Mouse (Mus musculus) heart, embryonic 12.5 days (tissue): ENCODE results near the gene Fam57b. TPM values are rescaled to one million over a fixed set of nuclear protein-coding genes. Genes with fewer than 3 reads are reported as not detected.

Experiments
- ATAC-seq: fragments of 200-750 bp; cut with Nextera tagmentation; 2 replicates; pipeline ENCODE4 v1.8.0; 2017; ENCODE audit warnings: moderate TSS enrichment, moderate library complexity; ENCODE audit not compliant: insufficient number of reproducible peaks, low FRiP score
- H3K27ac ChIP-seq: fragments of 300-500 bp; sonication (generic); 2 replicates; pipeline ENCODE4 v1.5.1; 2016; ENCODE audit warnings: mild to moderate bottlenecking, moderate library complexity; ENCODE audit not compliant: poor library complexity, severe bottlenecking
- H3K27me3 ChIP-seq: fragments of 300-500 bp; sonication (generic); replicated peaks from 2 replicates; pipeline ENCODE4 v1.6.1; 2016; ENCODE audit warnings: mild to moderate bottlenecking, moderate library complexity
- H3K36me3 ChIP-seq: fragments of 300-500 bp; sonication (generic); 2 replicates; pipeline ENCODE4 v1.6.1; 2016; ENCODE audit warnings: mild to moderate bottlenecking, moderate library complexity
- H3K4me1 ChIP-seq: fragments of 300-500 bp; sonication (generic); replicated peaks from 2 replicates; pipeline ENCODE4 v1.6.1; 2016; ENCODE audit warnings: mild to moderate bottlenecking
- H3K4me2 ChIP-seq: fragments of 300-500 bp; sonication (generic); 2 replicates; pipeline ENCODE4 v1.6.1; 2016; ENCODE audit warnings: mild to moderate bottlenecking, moderate library complexity
- H3K4me3 ChIP-seq: fragments of 300-500 bp; sonication (generic); 2 replicates; pipeline ENCODE4 v1.5.1; 2016; ENCODE audit warnings: mild to moderate bottlenecking
- H3K9ac ChIP-seq: fragments of 300-500 bp; sonication (generic); 2 replicates; pipeline ENCODE4 v1.6.1; 2016; ENCODE audit warnings: mild to moderate bottlenecking, moderate library complexity
- H3K9me3 ChIP-seq: fragments of 300-500 bp; sonication (generic); replicated peaks from 2 replicates; pipeline ENCODE4 v1.6.1; 2016; ENCODE audit warnings: mild to moderate bottlenecking, moderate library complexity
- WGBS: fragments of 180-500 bp; shearing (Covaris S2); methylation state at CpG from one replicate; pipeline ENCODE4 v1.1.7; 2016; 5-methylcytosine and 5-hydroxymethylcytosine counted together
- polyA plus RNA-seq: library from polyadenylated mRNA; unstranded; fragments of >200 nt; fragmentation: Nextera tagmentation; extraction: Ambion mirVana; gene quantifications from 2 replicates; pipeline ENCODE4 v1.2.1, GENCODE M21; 2016

Gene Fam57b
- polyA plus RNA-seq, 1 experiment from 2014 or later, result 0.17 TPM

GRCm38 (mm10) chr7:126856741-126857420 is 59.4 kb downstream of the Fam57b start:
- Histone ChIP-seq H3K4me2 (no peak overlapping the region), H3K27me3 (no peaks in the 10 kb centered on the region), H3K9ac (no peak overlapping the region), H3K36me3 (peaks cover 83% of the 10 kb centered on the region), H3K4me1 (peaks cover 6% of the 10 kb centered on the region), H3K9me3 (no peaks in the 10 kb centered on the region), H3K4me3 (no peak overlapping the region), H3K27ac (no peak overlapping the region)
- no peak for ATAC-seq
- 77% methylated on average over 9 of the region's 9 CpGs for WGBS

GRCm38 (mm10) chr7:126860987-126861386 is 63.5 kb downstream of the Fam57b start:
- ATAC-seq, result no peak
- peaks cover 67% of the 10 kb centered on the region for H3K36me3 ChIP-seq
- peaks cover 26% of the 10 kb centered on the region for H3K4me1 ChIP-seq
- 50% methylated on average over 5 of the region's 5 CpGs for WGBS
- peak overlapping the region; percentile 78 for H3K9ac ChIP-seq
- no peak overlapping the region; the same call in 1 of the 2 replicates for H3K27ac ChIP-seq
- H3K9me3 ChIP-seq, result no peaks in the 10 kb centered on the region
- no peaks in the 10 kb centered on the region for H3K27me3 ChIP-seq
- H3K4me3 ChIP-seq, result peak overlapping the region; percentile 66
- peak overlapping the region; percentile 93 for H3K4me2 ChIP-seq

GRCm38 (mm10) chr7:126861429-126862130 is 64.1 kb downstream of the Fam57b start, which contains the start of gene Hirip3:
Gene Hirip3, plus strand, starts transcription at chr7:126861972.
- H3K9ac ChIP-seq, result peak within 1 kb of the TSS; percentile 79
- ATAC-seq, result peak; percentile 91
- no peaks in the 10 kb centered on the region for H3K27me3 ChIP-seq
- WGBS, result 2% methylated on average over 42 of the region's 42 CpGs
- H3K9me3 ChIP-seq, result no peaks in the 10 kb centered on the region
- peak within 1 kb of the TSS; percentile 59 for H3K27ac ChIP-seq
- peak within 1 kb of the TSS; percentile 93 for H3K4me2 ChIP-seq
- H3K4me1 ChIP-seq, result peaks cover 26% of the 10 kb centered on the region
- peaks cover 67% of the 10 kb centered on the region for H3K36me3 ChIP-seq
- H3K4me3 ChIP-seq, result peak within 1 kb of the TSS; percentile 66

DNA sequence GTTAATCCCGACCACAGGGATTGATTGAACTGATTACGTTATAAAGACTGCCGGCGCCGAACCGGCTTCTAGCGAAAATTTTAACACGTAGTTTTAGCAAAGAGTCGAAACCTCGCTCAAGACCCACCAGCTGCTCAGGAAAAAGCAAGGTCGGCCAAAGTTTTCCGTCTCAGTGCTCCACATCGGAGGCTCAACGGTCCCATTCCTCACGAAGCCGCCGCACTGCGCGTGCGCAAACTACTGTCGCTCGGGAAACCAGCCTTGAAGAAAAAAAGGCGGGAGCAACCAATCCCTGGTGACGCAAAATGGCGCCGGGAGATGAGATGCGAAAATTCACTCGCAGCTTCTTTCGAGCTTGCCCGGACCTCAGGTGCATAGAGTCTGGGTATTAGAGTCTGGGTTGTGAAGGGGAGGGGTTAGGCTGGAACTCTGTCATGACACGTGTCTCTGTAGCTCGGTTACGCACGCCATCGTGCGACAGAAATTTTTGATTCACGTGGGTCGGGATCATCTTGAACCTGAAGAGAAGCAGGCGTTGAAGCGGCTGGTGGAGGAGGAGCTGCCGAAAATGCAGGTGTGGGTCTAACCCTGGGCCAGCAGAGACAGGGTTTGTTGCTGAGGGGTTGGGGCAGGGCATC is 64.8 kb downstream of the Fam57b start, which contains the start of gene Ino80e:
Ino80e (minus strand) TSS at position 231 of the 638 bp plus-strand sequence.
- peaks cover 26% of the 10 kb centered on the region for H3K4me1 ChIP-seq
- H3K9me3 ChIP-seq, result no peaks in the 10 kb centered on the region
- H3K36me3 ChIP-seq, result peaks cover 67% of the 10 kb centered on the region
- H3K27me3 ChIP-seq, result no peaks in the 10 kb centered on the region
- H3K9ac ChIP-seq, result peak within 1 kb of the TSS; percentile 79
- H3K4me2 ChIP-seq, result peak within 1 kb of the TSS; percentile 93
- peak within 1 kb of the TSS; percentile 66 for H3K4me3 ChIP-seq
- under 1% methylated on average over 41 of the region's 41 CpGs for WGBS
- ATAC-seq, result peak; percentile 76
- peak within 1 kb of the TSS; percentile 59 for H3K27ac ChIP-seq

DNA sequence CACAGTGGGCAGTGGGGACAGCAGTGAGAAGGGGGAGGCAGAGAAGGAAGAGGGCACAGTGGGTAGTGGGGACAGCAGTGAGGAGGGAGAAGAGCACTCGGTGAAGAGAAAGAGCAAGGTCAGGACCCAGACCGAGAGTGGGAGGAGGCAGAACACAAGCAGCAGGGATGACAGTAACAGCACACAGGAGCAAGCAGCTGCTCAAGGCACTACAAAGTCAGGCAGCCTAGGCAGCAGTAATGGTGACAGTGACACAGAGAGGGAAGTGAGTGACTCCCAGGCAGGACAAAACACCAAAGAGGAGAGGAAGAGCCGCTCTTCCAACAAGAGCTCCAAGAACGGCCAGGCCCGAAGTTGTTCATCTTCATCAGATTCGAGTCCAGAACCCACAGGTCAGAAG is 66.3 kb downstream of the Fam57b start:
- H3K27me3 ChIP-seq, result no peaks in the 10 kb centered on the region
- peak overlapping the region; percentile 93 for H3K4me2 ChIP-seq
- peak overlapping the region; percentile 79 for H3K9ac ChIP-seq
- no peak overlapping the region for H3K27ac ChIP-seq
- H3K9me3 ChIP-seq, result no peaks in the 10 kb centered on the region
- H3K4me1 ChIP-seq, result peaks cover 26% of the 10 kb centered on the region
- WGBS, result 68% methylated on average over 6 of the region's 6 CpGs
- H3K4me3 ChIP-seq, result peak overlapping the region; percentile 66; the same call in 1 of the 2 replicates
- H3K36me3 ChIP-seq, result peaks cover 67% of the 10 kb centered on the region
- no peak for ATAC-seq

- H3K9me3 ChIP-seq, result no peaks in the 10 kb centered on the region
- H3K4me3 ChIP-seq, result no peak overlapping the region
- 84% methylated on average over 2 of the region's 2 CpGs for WGBS
- no peaks in the 10 kb centered on the region for H3K27me3 ChIP-seq
- no peak overlapping the region for H3K9ac ChIP-seq
- H3K36me3 ChIP-seq, result peaks cover 91% of the 10 kb centered on the region
- peaks cover 19% of the 10 kb centered on the region for H3K4me1 ChIP-seq
- ATAC-seq, result no peak
- H3K27ac ChIP-seq, result no peak overlapping the region
- H3K4me2 ChIP-seq, result no peak overlapping the region
Measured at GRCm38 (mm10) chr7:126867534-126867933, 70.1 kb downstream of the Fam57b start.

GRCm38 (mm10) chr7:126868003-126868402 is 70.5 kb downstream of the Fam57b start:
- H3K9me3 ChIP-seq, result no peaks in the 10 kb centered on the region
- H3K4me2 ChIP-seq, result no peak overlapping the region
- H3K9ac ChIP-seq, result no peak overlapping the region
- H3K27ac ChIP-seq, result no peak overlapping the region
- H3K27me3 ChIP-seq, result no peaks in the 10 kb centered on the region
- WGBS, result 89% methylated on average over 12 of the region's 12 CpGs
- H3K36me3 ChIP-seq, result peaks cover 96% of the 10 kb centered on the region
- peaks cover 14% of the 10 kb centered on the region for H3K4me1 ChIP-seq
- no peak for ATAC-seq
- no peak overlapping the region for H3K4me3 ChIP-seq

GRCm38 (mm10) chr7:126869780-126870519 is 72.5 kb downstream of the Fam57b start:
- no peak overlapping the region for H3K27ac ChIP-seq
- no peak for ATAC-seq
- no peaks in the 10 kb centered on the region for H3K4me1 ChIP-seq
- no peaks in the 10 kb centered on the region for H3K9me3 ChIP-seq
- H3K9ac ChIP-seq, result no peak overlapping the region
- no peak overlapping the region for H3K4me2 ChIP-seq
- H3K36me3 ChIP-seq, result peaks cover 99% of the 10 kb centered on the region
- WGBS, result 90% methylated on average over 23 of the region's 23 CpGs
- no peaks in the 10 kb centered on the region for H3K27me3 ChIP-seq
- no peak overlapping the region for H3K4me3 ChIP-seq

- Histone ChIP-seq H3K36me3 (peaks cover 99% of the 10 kb centered on the region), H3K4me1 (no peaks in the 10 kb centered on the region), H3K4me3 (no peak overlapping the region), H3K9ac (no peak overlapping the region), H3K27ac (no peak overlapping the region), H3K4me2 (no peak overlapping the region), H3K27me3 (no peaks in the 10 kb centered on the region), H3K9me3 (no peaks in the 10 kb centered on the region)
- ATAC-seq, result no peak
- WGBS, result 92% methylated on average over 2 of the region's 2 CpGs
Measured at GRCm38 (mm10) chr7:126870520-126870891, 73.0 kb downstream of the Fam57b start.

DNA sequence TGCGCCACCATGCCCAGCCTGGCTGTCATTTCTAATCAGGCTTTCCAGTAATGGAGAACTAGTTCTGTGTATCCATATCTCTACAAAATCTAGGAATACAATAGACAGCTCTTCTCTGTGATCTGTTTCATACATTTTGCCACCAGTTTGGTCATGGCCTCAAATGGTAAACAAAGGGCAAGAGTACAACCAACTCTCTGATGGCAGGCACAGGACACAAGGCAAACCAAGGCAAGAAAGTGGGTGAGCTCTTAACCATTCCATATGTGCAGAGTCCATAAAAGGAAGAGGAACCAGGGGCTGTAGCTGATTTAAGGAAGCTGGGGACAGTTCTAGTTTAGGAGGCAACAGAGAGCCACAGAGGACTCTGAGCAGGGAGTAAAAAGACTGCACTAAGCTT is 79.8 kb downstream of the Fam57b start:
- no peak overlapping the region for H3K27ac ChIP-seq
- no peaks in the 10 kb centered on the region for H3K9me3 ChIP-seq
- H3K4me3 ChIP-seq, result no peak overlapping the region
- ATAC-seq, result no peak
- H3K9ac ChIP-seq, result no peak overlapping the region
- H3K36me3 ChIP-seq, result peaks cover 83% of the 10 kb centered on the region
- peaks cover 21% of the 10 kb centered on the region for H3K4me1 ChIP-seq
- 88% methylated on average over 1 of the region's 1 CpGs for WGBS
- H3K4me2 ChIP-seq, result no peak overlapping the region
- H3K27me3 ChIP-seq, result no peaks in the 10 kb centered on the region
